Mouse (Mus musculus): ENCODE measurements at regions not wholly inside any gene's neighbourhood (a gene's known extent, or its start where the extent isn't known, plus 50 kb on each side); places are given as distances from the start of the nearest gene placed in this dataset.

- H3K27ac ChIP-seq = no peak overlapping the region
- no peak for ATAC-seq
- WGBS = 92% methylated on average over 2 of the region's 2 CpGs
- H3K9me3 ChIP-seq (replicated peaks) = no peaks in the 10 kb centered on the region
- H3K36me3 ChIP-seq (ENCODE audit: poor library complexity, severe bottlenecking) = no peaks in the 10 kb centered on the region
- no peaks in the 10 kb centered on the region for H3K27me3 ChIP-seq
- H3K4me1 ChIP-seq = no peaks in the 10 kb centered on the region
- H3K4me2 ChIP-seq = no peak overlapping the region
- no peak overlapping the region for H3K9ac ChIP-seq
- H3K4me3 ChIP-seq = no peak overlapping the region
Observed at GRCm38 (mm10) chr13:34498910-34499309, 153.9 kb upstream of the Slc22a23 start.

- Histone ChIP-seq H3K4me2 (no peak overlapping the region), H3K27ac (no peak overlapping the region), H3K9ac (no peak overlapping the region), H3K9me3 (replicated peaks) (no peaks in the 10 kb centered on the region), H3K4me1 (no peaks in the 10 kb centered on the region), H3K36me3 (ENCODE audit: poor library complexity, severe bottlenecking) (no peaks in the 10 kb centered on the region), H3K27me3 (no peaks in the 10 kb centered on the region), H3K4me3 (no peak overlapping the region)
- no peak for ATAC-seq
- WGBS = 93% methylated on average over 3 of the region's 3 CpGs
Observed at GRCm38 (mm10) chr13:34497667-34498066, 152.7 kb upstream of the Slc22a23 start.

- Histone ChIP-seq H3K9me3 (replicated peaks) (no peaks in the 10 kb centered on the region), H3K27me3 (no peaks in the 10 kb centered on the region), H3K4me3 (no peak overlapping the region), H3K4me1 (no peaks in the 10 kb centered on the region), H3K36me3 (ENCODE audit: poor library complexity, severe bottlenecking) (no peaks in the 10 kb centered on the region), H3K9ac (no peak overlapping the region), H3K4me2 (no peak overlapping the region), H3K27ac (no peak overlapping the region)
- WGBS = 95% methylated on average over 1 of the region's 1 CpGs
- ATAC-seq = no peak
Observed at GRCm38 (mm10) chr13:34484831-34485230, 139.8 kb upstream of the Slc22a23 start.

- H3K9me3 ChIP-seq (replicated peaks) = no peaks in the 10 kb centered on the region
- no peak overlapping the region for H3K9ac ChIP-seq
- H3K4me3 ChIP-seq = no peak overlapping the region
- H3K4me2 ChIP-seq = no peak overlapping the region
- no peaks in the 10 kb centered on the region for H3K36me3 ChIP-seq (ENCODE audit: poor library complexity, severe bottlenecking)
- 67% methylated on average over 10 of the region's 10 CpGs for WGBS
- H3K4me1 ChIP-seq = no peaks in the 10 kb centered on the region
- H3K27ac ChIP-seq = no peak overlapping the region
- H3K27me3 ChIP-seq = no peaks in the 10 kb centered on the region
- no peak for ATAC-seq
Observed at GRCm38 (mm10) chr13:34481461-34481860, 136.5 kb upstream of the Slc22a23 start.

- H3K9me3 ChIP-seq (replicated peaks) = no peaks in the 10 kb centered on the region
- ATAC-seq = no peak
- H3K9ac ChIP-seq = no peak overlapping the region
- H3K27ac ChIP-seq = no peak overlapping the region
- WGBS = 84% methylated on average over 1 of the region's 1 CpGs
- H3K27me3 ChIP-seq = no peaks in the 10 kb centered on the region
- H3K4me2 ChIP-seq = no peak overlapping the region
- H3K4me3 ChIP-seq = no peak overlapping the region
- peaks cover 5% of the 10 kb centered on the region for H3K4me1 ChIP-seq
- H3K36me3 ChIP-seq (ENCODE audit: poor library complexity, severe bottlenecking) = no peaks in the 10 kb centered on the region
Observed at GRCm38 (mm10) chr13:34470410-34470809, 125.4 kb upstream of the Slc22a23 start.

- no peak overlapping the region; the same call in 1 of the 2 replicates for H3K27ac ChIP-seq
- ATAC-seq = no peak
- 86% methylated on average over 5 of the region's 5 CpGs for WGBS
- H3K9ac ChIP-seq = no peak overlapping the region
- no peaks in the 10 kb centered on the region for H3K27me3 ChIP-seq
- no peaks in the 10 kb centered on the region for H3K9me3 ChIP-seq (replicated peaks)
- no peak overlapping the region for H3K4me3 ChIP-seq
- H3K4me2 ChIP-seq = no peak overlapping the region
- H3K4me1 ChIP-seq = peaks cover 5% of the 10 kb centered on the region
- no peaks in the 10 kb centered on the region for H3K36me3 ChIP-seq (ENCODE audit: poor library complexity, severe bottlenecking)
Observed at GRCm38 (mm10) chr13:34469568-34469967, 124.6 kb upstream of the Slc22a23 start.

- 69% methylated on average over 3 of the region's 3 CpGs for WGBS
- Histone ChIP-seq H3K9ac (no peak overlapping the region), H3K4me2 (no peak overlapping the region), H3K27me3 (no peaks in the 10 kb centered on the region), H3K9me3 (replicated peaks) (no peaks in the 10 kb centered on the region), H3K27ac (no peak overlapping the region), H3K4me1 (peaks cover 8% of the 10 kb centered on the region), H3K4me3 (no peak overlapping the region), H3K36me3 (ENCODE audit: poor library complexity, severe bottlenecking) (no peaks in the 10 kb centered on the region)
- no peak for ATAC-seq
Observed at GRCm38 (mm10) chr13:34468132-34468748, 123.3 kb upstream of the Slc22a23 start.

- Histone ChIP-seq H3K9ac (no peak overlapping the region), H3K4me3 (no peak overlapping the region), H3K36me3 (ENCODE audit: poor library complexity, severe bottlenecking) (no peaks in the 10 kb centered on the region), H3K9me3 (replicated peaks) (no peaks in the 10 kb centered on the region), H3K4me1 (peaks cover 21% of the 10 kb centered on the region), H3K27ac (no peak overlapping the region), H3K27me3 (no peaks in the 10 kb centered on the region), H3K4me2 (no peak overlapping the region)
- ATAC-seq = no peak
Observed at GRCm38 (mm10) chr13:34465862-34466430, 121.0 kb upstream of the Slc22a23 start.

GRCm38 (mm10) chr13:34465456-34465855 lies 120.5 kb upstream of the Slc22a23 start:
- Histone ChIP-seq H3K4me1 (peaks cover 21% of the 10 kb centered on the region), H3K36me3 (ENCODE audit: poor library complexity, severe bottlenecking) (no peaks in the 10 kb centered on the region), H3K9me3 (replicated peaks) (no peaks in the 10 kb centered on the region), H3K27me3 (no peaks in the 10 kb centered on the region), H3K4me3 (no peak overlapping the region), H3K9ac (no peak overlapping the region), H3K4me2 (no peak overlapping the region), H3K27ac (no peak overlapping the region)
- 89% methylated on average over 5 of the region's 5 CpGs for WGBS
- no peak for ATAC-seq

GRCm38 (mm10) chr13:34464221-34464620 lies 119.2 kb upstream of the Slc22a23 start:
- no peak overlapping the region for H3K27ac ChIP-seq
- H3K27me3 ChIP-seq = no peaks in the 10 kb centered on the region
- H3K9me3 ChIP-seq (replicated peaks) = no peaks in the 10 kb centered on the region
- no peak overlapping the region for H3K4me2 ChIP-seq
- 93% methylated on average over 4 of the region's 4 CpGs for WGBS
- no peak overlapping the region for H3K9ac ChIP-seq
- H3K36me3 ChIP-seq (ENCODE audit: poor library complexity, severe bottlenecking) = no peaks in the 10 kb centered on the region
- H3K4me1 ChIP-seq = peaks cover 21% of the 10 kb centered on the region
- H3K4me3 ChIP-seq = no peak overlapping the region
- no peak for ATAC-seq

GRCm38 (mm10) chr13:34462808-34463511 lies 118.0 kb upstream of the Slc22a23 start:
- Histone ChIP-seq H3K27ac (peak overlapping the region; percentile 52), H3K4me1 (peaks cover 16% of the 10 kb centered on the region), H3K36me3 (ENCODE audit: poor library complexity, severe bottlenecking) (no peaks in the 10 kb centered on the region), H3K4me2 (no peak overlapping the region), H3K9ac (no peak overlapping the region), H3K4me3 (no peak overlapping the region), H3K9me3 (replicated peaks) (no peaks in the 10 kb centered on the region), H3K27me3 (no peaks in the 10 kb centered on the region)
- ATAC-seq = peak; percentile 80
- WGBS = 46% methylated on average over 2 of the region's 2 CpGs

- peak; percentile 66; the same call in 1 of the 2 replicates for ATAC-seq
- Histone ChIP-seq H3K27ac (peak overlapping the region; percentile 44; the same call in 1 of the 2 replicates), H3K36me3 (ENCODE audit: poor library complexity, severe bottlenecking) (no peaks in the 10 kb centered on the region), H3K9me3 (replicated peaks) (no peaks in the 10 kb centered on the region), H3K9ac (no peak overlapping the region), H3K4me3 (no peak overlapping the region), H3K4me1 (peaks cover 16% of the 10 kb centered on the region), H3K4me2 (no peak overlapping the region), H3K27me3 (no peaks in the 10 kb centered on the region)
- WGBS = 81% methylated on average over 6 of the region's 6 CpGs
Observed at GRCm38 (mm10) chr13:34462206-34462807, 117.3 kb upstream of the Slc22a23 start.

Data from forebrain, embryonic 13.5 days (tissue).